Comparison of ENCODE assay signal across 8 mouse cellular contexts in genomic region chr8:94992534-94992933, GRCm38 (mm10). TPM values are rescaled to one million over a fixed set of nuclear protein-coding genes. Genes with fewer than 3 reads are reported as not detected.
DNase-seq lines count a peak whose midpoint lies in the region; ATAC-seq and TF ChIP-seq lines count a peak whose summit lies in the region.

No protein-coding gene starts in this region.

- H3K4me2 ChIP-seq in liver, embryonic 15.5 days: no peak overlapping the region

- H3K36me3 ChIP-seq in liver, embryonic 15.5 days (replicated peaks): peaks cover 78% of the 10 kb centered on the region
- H3K36me3 ChIP-seq in thymus, adult 2 months (ENCODE audit: control insufficient read depth, insufficient read depth, low read length): no peaks in the 10 kb centered on the region

- 55% methylated on average over 5 of the region's 5 CpGs for WGBS in liver, embryonic 15.5 days (ENCODE audit: insufficient replicate concordance)
- WGBS in thymus, adult 2 months: 74% methylated on average over 5 of the region's 5 CpGs

- ATAC-seq in cerebellum, adult (ENCODE audit: insufficient number of reproducible peaks, low FRiP score, low TSS enrichment): no peak
- ATAC-seq in liver, embryonic 15.5 days (ENCODE audit: insufficient read depth): no peak

- no peaks in the 10 kb centered on the region for H3K9me3 ChIP-seq in liver, embryonic 15.5 days (replicated peaks)

- peak overlapping the region; percentile 58 for H3K27ac ChIP-seq in liver, embryonic 15.5 days (replicated peaks)
- H3K27ac ChIP-seq in thymus, adult 2 months (ENCODE audit: control insufficient read depth, insufficient read depth, low read length): no peak overlapping the region; the same call in 1 of the 2 replicates

- no peak for TF ChIP-seq POLR2A in thymus, adult 2 months (IDR thresholded peaks at IDR 0.05; ENCODE audit: control insufficient read depth, extremely low read depth, insufficient read depth, low read length, poor library complexity)

- no peak overlapping the region for H3K4me3 ChIP-seq in liver, embryonic 15.5 days (replicated peaks)
- H3K4me3 ChIP-seq in thymus, adult 2 months (ENCODE audit: control insufficient read depth, insufficient read depth, low read length): no peak overlapping the region

- H3K9ac ChIP-seq in liver, embryonic 15.5 days: no peak overlapping the region; the same call in 1 of the 2 replicates

- H3K27me3 ChIP-seq in liver, embryonic 15.5 days: no peaks in the 10 kb centered on the region
- no peaks in the 10 kb centered on the region for H3K27me3 ChIP-seq in thymus, adult 2 months (ENCODE audit: control insufficient read depth, insufficient read depth, low read length)

- no peak for TF ChIP-seq CTCF in thymus, adult 2 months (IDR thresholded peaks at IDR 0.05; ENCODE audit: borderline replicate concordance, control insufficient read depth, extremely low read depth, insufficient read depth, low read length, poor library complexity)

- DNase-seq in cerebellum, adult 11 months: peak; percentile 35
- peak; percentile 63 to 82 for DNase-seq in cerebellum, postnatal 25 days
- peak; percentile 77 to 86 for DNase-seq in heart, adult 9 months (ENCODE audit: low spot score in 2 of 2)
- DNase-seq in kidney, adult 9 months: peak; percentile 77
- peak; percentile 49 to 66 for DNase-seq in right cerebral cortex, adult 2 months (ENCODE audit: low spot score in 2 of 2)
- no peak for DNase-seq in thymus, adult 2 months

- peaks cover 96% of the 10 kb centered on the region for H3K4me1 ChIP-seq in liver, embryonic 15.5 days (replicated peaks)
- peaks cover 69% of the 10 kb centered on the region for H3K4me1 ChIP-seq in thymus, adult 2 months (replicated peaks; ENCODE audit: control insufficient read depth, insufficient read depth, low read length)

RNA-seq across cellular contexts. Expression of gene Adgrg1, which starts 18.0 kb away (rescaled TPM):
- polyA plus RNA-seq in liver, embryonic 15.5 days (2015; fragmentation: Nextera tagmentation; extraction: Ambion mirVana): 45.2 and 46.1 TPM in 2 replicates
- 146 and 166 TPM in 2 replicates for polyA plus RNA-seq in thymus, adult 2 months (2012; rRNA removed)

RNA-seq across cellular contexts. Expression of gene Adgrg3, which starts 25.0 kb away (rescaled TPM):
- 8.3 and 9.3 TPM in 2 replicates for polyA plus RNA-seq in liver, embryonic 15.5 days (2015; fragmentation: Nextera tagmentation; extraction: Ambion mirVana)
- 27.0 and 32.0 TPM in 2 replicates for polyA plus RNA-seq in thymus, adult 2 months (2012; rRNA removed)
